Mouse (Mus musculus) adrenal gland, postnatal 14 days (tissue): Measurements from ENCODE around the gene Acsm1. TPM values are rescaled to one million over a fixed set of nuclear protein-coding genes. Genes with fewer than 3 reads are reported as not detected.

ENCODE experiments used
- DNase-seq: peaks from one replicate; pipeline ENCODE4 v3.0.0; 2021; ENCODE audit warnings: mixed read lengths
- total RNA-seq: library from RNA; stranded (reverse); gene quantifications from 2 replicates; pipeline ENCODE4 v1.2.3, GENCODE M21; 2021

Acsm1 gene
- total RNA-seq, 1 experiment from 2014 or later: 14.4 TPM

- peak; percentile 45 for DNase-seq
Measured at GRCm38 (mm10) chr7:119670925-119671324, 64.1 kb downstream of the Acsm1 start.

- DNase-seq: peak; percentile 29
Measured at GRCm38 (mm10) chr7:119673465-119673864, 66.6 kb downstream of the Acsm1 start.

GRCm38 (mm10) chr7:119680107-119680506 is 73.3 kb downstream of the Acsm1 start:
- DNase-seq: no peak

DNA sequence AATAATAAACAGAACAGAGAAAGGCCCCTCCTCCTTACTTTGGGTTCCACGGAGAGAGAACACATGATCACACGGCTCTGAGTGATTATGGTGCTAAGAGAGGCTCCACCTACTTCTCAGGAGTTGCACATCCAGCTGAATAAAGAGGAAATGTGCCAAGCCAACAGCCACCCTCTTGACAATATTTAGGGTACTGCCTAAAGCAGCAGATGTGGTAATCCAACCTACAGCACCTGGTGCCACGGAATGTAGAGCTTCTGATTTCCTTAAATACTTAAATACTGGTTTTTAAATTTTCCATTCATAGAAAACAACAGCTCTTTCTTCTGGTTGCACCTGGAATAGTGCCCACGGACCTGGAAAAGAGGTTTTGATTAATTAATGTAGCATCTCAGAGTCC is 75.9 kb downstream of the Acsm1 start:
- DNase-seq: no peak

GRCm38 (mm10) chr7:119689726-119690125 is 82.9 kb downstream of the Acsm1 start, which contains the start of gene Acsm4:
Gene Acsm4 (plus strand): TSS chr7:119690026.
- no peak for DNase-seq

- DNase-seq: no peak
Measured at GRCm38 (mm10) chr7:119692302-119692701, 85.5 kb downstream of the Acsm1 start.

DNA sequence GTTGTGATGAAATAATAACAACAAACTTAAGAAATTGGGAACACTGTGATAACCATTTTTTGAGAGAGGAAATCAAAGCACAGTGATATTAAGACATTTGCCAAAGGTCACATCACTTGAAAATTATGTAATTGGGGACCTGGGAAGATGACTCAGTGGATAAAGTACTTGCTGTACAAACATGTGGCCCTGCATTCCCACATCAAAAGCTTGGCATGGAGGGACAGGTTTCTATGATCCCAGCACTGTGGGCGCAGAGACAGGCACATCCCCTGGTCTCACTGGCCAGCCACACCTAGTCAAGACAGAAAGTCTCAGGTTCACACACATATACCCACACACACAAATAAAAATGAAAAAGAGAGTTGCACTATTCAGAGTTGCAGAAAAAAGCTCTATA is 88.1 kb downstream of the Acsm1 start:
- no peak for DNase-seq

Other genes with a start within 250 kb of the Acsm1 start
- gene Gp2, start 147.7 kb upstream of the Acsm1 start, total RNA-seq: not detected in 2 replicates
- gene Umod, start 127.7 kb upstream of the Acsm1 start, total RNA-seq: not detected in 2 replicates
- 4.6 and 11.0 TPM in 2 replicates for gene Acsm5, start 87.6 kb upstream of the Acsm1 start, total RNA-seq
- 0.44 TPM in 1 of 2 replicates, not detected in the other for gene Pdilt, start 83.5 kb upstream of the Acsm1 start, total RNA-seq
- not detected in 2 replicates for gene Acsm2, start 52.7 kb upstream of the Acsm1 start, total RNA-seq
- not detected in 2 replicates for gene Acsm4, start 83.0 kb downstream of the Acsm1 start, total RNA-seq
- 34.4 and 36.7 TPM in 2 replicates for gene Thumpd1, start 113.8 kb downstream of the Acsm1 start, total RNA-seq
- 52.8 and 59.7 TPM in 2 replicates for gene Acsm3, start 153.9 kb downstream of the Acsm1 start, total RNA-seq
- gene Rexo5, start 187.0 kb downstream of the Acsm1 start, total RNA-seq: 6.8 and 13.3 TPM in 2 replicates
- gene Eri2, start 187.0 kb downstream of the Acsm1 start, total RNA-seq: 7.5 and 9.4 TPM in 2 replicates